Mouse (Mus musculus): ENCODE data around the gene Tmcc1. TPM values are rescaled to one million over a fixed set of nuclear protein-coding genes. Genes with fewer than 3 reads are reported as not detected.

The Tmcc1 gene
- polyA plus RNA-seq, 1 experiment = 17.6 TPM

DNA sequence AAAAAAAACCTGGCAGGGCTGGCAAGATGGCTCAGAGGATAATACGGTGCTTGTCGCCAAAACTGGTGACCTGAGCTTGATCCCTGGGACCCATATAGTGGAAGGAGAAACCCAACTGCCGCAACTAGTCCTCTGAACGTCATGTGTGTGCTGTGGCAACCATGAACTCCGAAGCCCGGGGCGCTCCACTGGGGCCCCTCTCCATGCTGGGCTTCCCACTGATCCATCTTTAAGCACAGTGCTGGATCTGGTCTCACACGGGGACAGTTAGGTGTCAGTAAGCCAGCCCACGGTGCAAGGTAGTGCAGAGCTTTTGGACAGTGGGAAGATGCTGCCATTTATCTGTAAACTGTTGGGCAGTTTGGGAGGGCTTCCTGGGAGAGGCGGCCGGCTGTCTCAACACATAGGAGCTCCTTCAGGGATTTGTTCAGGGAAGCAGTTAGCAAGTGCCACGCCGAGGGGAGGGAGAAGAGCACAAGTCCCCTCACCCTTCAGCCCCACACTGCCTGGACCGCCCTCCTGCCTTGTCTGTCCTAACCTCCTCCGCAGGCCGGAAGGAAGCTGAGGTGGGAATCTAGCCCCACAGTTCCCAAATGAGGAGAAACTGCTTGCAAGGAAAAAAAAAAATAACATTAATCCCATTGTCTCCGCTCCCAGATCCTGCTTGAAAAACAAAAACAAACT is 187.9 kb downstream of the Tmcc1 start:
- no peaks in the 10 kb centered on the region for H3K79me2 ChIP-seq (ENCODE audit: control insufficient read depth, insufficient read depth)
- H3K4me3 ChIP-seq = no peak overlapping the region
- no peaks in the 10 kb centered on the region for H3K36me3 ChIP-seq (ENCODE audit: control insufficient read depth, insufficient read depth)
- no peaks in the 10 kb centered on the region for H3K27me3 ChIP-seq (ENCODE audit: control insufficient read depth, insufficient read depth, insufficient read length)
- H3ac ChIP-seq (ENCODE audit: control insufficient read depth, insufficient read length) = no peak overlapping the region
- TF ChIP-seq REST (IDR thresholded peaks at IDR 0.05; ENCODE audit: insufficient read depth, insufficient read length) (no peak), MYOG (IDR thresholded peaks at IDR 0.05; ENCODE audit: control insufficient read depth in 1 of 3, insufficient read depth in 1 of 3, insufficient read length in 2 of 3, low read depth in 2 of 3) (no peak), E2F4 (IDR thresholded peaks at IDR 0.05; ENCODE audit: insufficient read depth) (no peak)
- no peak overlapping the region for H3K4me2 ChIP-seq (ENCODE audit: low read depth)

DNA sequence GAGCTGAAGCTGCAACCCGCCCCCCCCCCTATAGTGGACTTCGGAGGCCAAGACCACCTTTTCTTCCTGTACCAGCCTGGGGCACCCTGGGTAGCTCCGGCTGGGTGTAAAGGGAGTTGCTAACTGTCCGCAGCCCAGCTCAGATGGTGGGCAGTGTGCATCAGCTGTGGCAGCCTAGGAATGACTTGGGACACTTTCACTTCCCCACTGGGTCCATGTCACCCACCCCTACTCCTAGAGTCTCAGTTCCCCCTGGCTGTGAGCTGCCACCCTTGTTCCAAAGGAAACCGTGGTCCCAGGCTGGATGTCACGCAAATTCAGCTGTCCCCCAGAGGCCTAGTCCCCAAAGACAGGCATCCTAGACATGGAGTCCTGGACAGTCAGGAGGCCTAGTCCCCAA is 188.6 kb downstream of the Tmcc1 start:
- Histone ChIP-seq H3K36me3 (ENCODE audit: control insufficient read depth, insufficient read depth) (no peaks in the 10 kb centered on the region), H3K4me3 (no peak overlapping the region), H3K27me3 (ENCODE audit: control insufficient read depth, insufficient read depth, insufficient read length) (no peaks in the 10 kb centered on the region), H3K4me2 (ENCODE audit: low read depth) (no peak overlapping the region), H3ac (ENCODE audit: control insufficient read depth, insufficient read length) (no peak overlapping the region), H3K79me2 (ENCODE audit: control insufficient read depth, insufficient read depth) (no peaks in the 10 kb centered on the region)
- no peak for TF ChIP-seq MYOG (IDR thresholded peaks at IDR 0.05; ENCODE audit: control insufficient read depth in 1 of 3, insufficient read depth in 1 of 3, insufficient read length in 2 of 3, low read depth in 2 of 3)
- no peak for TF ChIP-seq USF1 (IDR thresholded peaks at IDR 0.05; ENCODE audit: low read depth)
- no peak for TF ChIP-seq REST (IDR thresholded peaks at IDR 0.05; ENCODE audit: insufficient read depth, insufficient read length)
- no peak for TF ChIP-seq MAX (IDR thresholded peaks at IDR 0.05; ENCODE audit: low read depth)
- no peak for TF ChIP-seq SRF (IDR thresholded peaks at IDR 0.05; ENCODE audit: control insufficient read depth, insufficient read length, low read depth)
- no peak for TF ChIP-seq TCF3 (IDR thresholded peaks at IDR 0.05; ENCODE audit: insufficient read length, low read depth)
- TF ChIP-seq MYOD1 (IDR thresholded peaks at IDR 0.05; ENCODE audit: control insufficient read depth in 1 of 3, insufficient read length in 2 of 3, low read depth in 2 of 3) = no peak
- TF ChIP-seq CEBPB (IDR thresholded peaks at IDR 0.05; ENCODE audit: insufficient read depth, poor library complexity, severe bottlenecking) = no peak
- no peak for TF ChIP-seq TCF12 (IDR thresholded peaks at IDR 0.05; ENCODE audit: insufficient read depth, poor library complexity, severe bottlenecking)
- TF ChIP-seq POLR2A (IDR thresholded peaks at IDR 0.05; ENCODE audit: insufficient read length, low read depth) = no peak

DNA sequence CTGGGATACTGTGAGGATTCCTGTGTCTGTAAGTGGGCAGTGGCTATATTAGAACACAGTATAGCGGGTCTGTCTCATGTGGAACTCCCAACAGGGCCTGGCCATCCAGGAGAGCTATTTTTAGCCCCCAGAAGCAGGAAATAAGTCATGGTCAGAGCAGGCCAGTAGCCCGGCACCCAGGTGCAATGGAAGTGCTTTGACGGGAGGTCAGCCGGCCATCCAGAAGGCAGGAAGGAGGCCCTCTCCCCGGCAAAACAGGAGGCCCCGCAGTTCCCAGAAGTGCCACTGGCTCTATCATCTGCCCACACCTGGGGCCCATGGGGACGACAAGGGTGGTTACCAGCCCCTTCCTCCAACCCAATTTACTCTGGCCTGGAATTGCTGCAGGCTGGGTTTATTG is 189.2 kb downstream of the Tmcc1 start:
- Histone ChIP-seq H3K36me3 (ENCODE audit: control insufficient read depth, insufficient read depth) (no peaks in the 10 kb centered on the region), H3K27me3 (ENCODE audit: control insufficient read depth, insufficient read depth, insufficient read length) (no peaks in the 10 kb centered on the region), H3K4me2 (ENCODE audit: low read depth) (no peak overlapping the region), H3ac (ENCODE audit: control insufficient read depth, insufficient read length) (no peak overlapping the region), H3K4me3 (no peak overlapping the region), H3K79me2 (ENCODE audit: control insufficient read depth, insufficient read depth) (no peaks in the 10 kb centered on the region)
- TF ChIP-seq SRF (IDR thresholded peaks at IDR 0.05; ENCODE audit: control insufficient read depth, insufficient read length, low read depth) (no peak), TCF12 (IDR thresholded peaks at IDR 0.05; ENCODE audit: insufficient read depth, poor library complexity, severe bottlenecking) (no peak), E2F4 (IDR thresholded peaks at IDR 0.05; ENCODE audit: insufficient read depth) (no peak), USF1 (IDR thresholded peaks at IDR 0.05; ENCODE audit: low read depth) (no peak), REST (IDR thresholded peaks at IDR 0.05; ENCODE audit: insufficient read depth, insufficient read length) (no peak), MYOG (IDR thresholded peaks at IDR 0.05; ENCODE audit: control insufficient read depth in 1 of 3, insufficient read depth in 1 of 3, insufficient read length in 2 of 3, low read depth in 2 of 3) (no peak), POLR2AphosphoS2 (IDR thresholded peaks at IDR 0.05; ENCODE audit: insufficient read length, low read depth) (no peak), MAX (IDR thresholded peaks at IDR 0.05; ENCODE audit: low read depth) (no peak), MYOD1 (IDR thresholded peaks at IDR 0.05; ENCODE audit: control insufficient read depth in 1 of 3, insufficient read length in 2 of 3, low read depth in 2 of 3) (no peak), TCF3 (IDR thresholded peaks at IDR 0.05; ENCODE audit: insufficient read length, low read depth) (no peak), POLR2A (IDR thresholded peaks at IDR 0.05; ENCODE audit: insufficient read length, low read depth) (no peak), CEBPB (IDR thresholded peaks at IDR 0.05; ENCODE audit: insufficient read depth, poor library complexity, severe bottlenecking) (no peak)

DNA sequence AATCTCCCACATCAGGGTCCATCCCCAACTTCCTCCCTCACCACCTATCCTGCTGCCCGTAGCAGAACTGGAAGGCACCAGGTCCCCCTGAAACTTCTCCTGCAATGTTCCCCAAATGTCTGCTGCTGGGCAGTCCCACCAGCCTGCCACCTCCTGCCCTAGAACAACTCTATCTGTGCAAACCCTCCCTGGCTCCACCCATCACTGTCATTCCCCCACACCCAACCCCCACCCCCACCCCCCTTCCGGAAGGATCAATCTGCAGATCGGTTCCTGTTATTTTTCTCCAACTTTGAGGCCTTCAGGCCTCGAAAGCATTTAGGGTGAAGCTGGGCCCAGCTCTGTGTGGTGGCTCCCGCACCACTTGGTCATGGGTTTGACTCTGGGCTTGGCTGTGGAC is 189.8 kb downstream of the Tmcc1 start:
- Histone ChIP-seq H3K27me3 (ENCODE audit: control insufficient read depth, insufficient read depth, insufficient read length) (no peaks in the 10 kb centered on the region), H3K4me2 (ENCODE audit: low read depth) (no peak overlapping the region), H3K36me3 (ENCODE audit: control insufficient read depth, insufficient read depth) (no peaks in the 10 kb centered on the region), H3K4me3 (no peak overlapping the region), H3ac (ENCODE audit: control insufficient read depth, insufficient read length) (no peak overlapping the region), H3K79me2 (ENCODE audit: control insufficient read depth, insufficient read depth) (no peaks in the 10 kb centered on the region)
- TF ChIP-seq E2F4 (IDR thresholded peaks at IDR 0.05; ENCODE audit: insufficient read depth) (no peak), SRF (IDR thresholded peaks at IDR 0.05; ENCODE audit: control insufficient read depth, insufficient read length, low read depth) (no peak), MYOD1 (IDR thresholded peaks at IDR 0.05; ENCODE audit: control insufficient read depth in 1 of 3, insufficient read length in 2 of 3, low read depth in 2 of 3) (no peak), USF1 (IDR thresholded peaks at IDR 0.05; ENCODE audit: low read depth) (no peak), POLR2AphosphoS2 (IDR thresholded peaks at IDR 0.05; ENCODE audit: insufficient read length, low read depth) (no peak), TCF12 (IDR thresholded peaks at IDR 0.05; ENCODE audit: insufficient read depth, poor library complexity, severe bottlenecking) (no peak), MYOG (IDR thresholded peaks at IDR 0.05; ENCODE audit: control insufficient read depth in 1 of 3, insufficient read depth in 1 of 3, insufficient read length in 2 of 3, low read depth in 2 of 3) (no peak), POLR2A (IDR thresholded peaks at IDR 0.05; ENCODE audit: insufficient read length, low read depth) (no peak), MAX (IDR thresholded peaks at IDR 0.05; ENCODE audit: low read depth) (no peak), TCF3 (IDR thresholded peaks at IDR 0.05; ENCODE audit: insufficient read length, low read depth) (no peak), CEBPB (IDR thresholded peaks at IDR 0.05; ENCODE audit: insufficient read depth, poor library complexity, severe bottlenecking) (no peak), REST (IDR thresholded peaks at IDR 0.05; ENCODE audit: insufficient read depth, insufficient read length) (no peak)
